Mouse (Mus musculus) gastrocnemius, postnatal 10 days (tissue): ENCODE measurements around the gene Pkig. TPM values are rescaled to one million over a fixed set of nuclear protein-coding genes. Genes with fewer than 3 reads are reported as not detected.
"Not testable (repeated sequence)": the region's sequence is repeated elsewhere in the genome, so short reads cannot be mapped to it uniquely, and the experiment has no call there.

Experiments used
- DNase-seq: peaks from one replicate; pipeline ENCODE4 v3.0.0; 2021; ENCODE audit warnings: mixed read lengths
- total RNA-seq, 2 experiments: library from RNA; stranded (reverse); gene quantifications; 2 replicates each; pipeline ENCODE4 v1.2.3; 2021

Gene Pkig
- total RNA-seq, 2 experiments from 2014 or later = 123 to 129 TPM

- DNase-seq = no peak
These were observed 15.3 kb upstream of the Pkig start for GRCm38 (mm10) chr2:163642685-163643575.

- no peak for DNase-seq
These were observed 14.6 kb upstream of the Pkig start for GRCm38 (mm10) chr2:163643576-163643971.

- DNase-seq = no peak
These were observed 14.1 kb upstream of the Pkig start for GRCm38 (mm10) chr2:163644047-163644446.

- DNase-seq = peak; percentile 99
These were observed 13.4 kb upstream of the Pkig start, which contains the start of gene Serinc3 for GRCm38 (mm10) chr2:163644575-163645385. Gene Serinc3 (minus strand): TSS chr2:163645131.

DNA sequence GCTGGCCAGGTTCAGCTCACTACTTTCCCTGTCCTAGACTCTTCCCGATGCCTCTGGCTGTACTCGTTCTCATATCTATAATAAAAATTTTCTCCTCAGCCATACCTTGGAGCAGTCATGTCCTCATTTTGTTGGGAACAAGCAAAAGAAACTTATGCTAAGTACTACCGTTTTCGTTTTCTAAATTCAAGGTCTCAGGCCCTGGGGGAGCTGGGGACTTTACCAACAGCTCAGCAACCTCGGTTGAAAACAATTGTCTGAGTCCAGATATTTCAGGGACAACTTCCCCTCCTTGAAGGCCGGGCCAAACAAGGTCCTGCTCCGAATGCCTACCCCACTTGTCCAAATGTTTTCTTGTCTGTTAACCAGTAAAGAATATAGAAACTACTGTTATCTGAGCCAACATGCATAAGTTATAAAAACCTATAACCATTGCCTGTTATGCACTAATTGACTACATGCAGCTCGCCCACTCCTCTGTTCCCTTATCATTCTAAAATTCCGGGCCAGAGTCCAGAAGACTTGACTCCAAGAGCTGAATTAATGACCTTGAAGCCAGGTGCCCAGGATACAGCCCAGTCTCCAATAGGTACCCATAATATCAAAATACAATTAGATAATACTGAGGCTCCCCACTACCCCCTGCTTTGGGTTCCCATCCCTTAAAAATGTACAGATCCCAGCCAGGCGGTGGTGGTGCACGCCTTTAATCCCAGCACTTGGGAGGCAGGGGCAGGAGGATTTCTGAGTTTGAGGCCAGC is 12.3 kb upstream of the Pkig start:
- DNase-seq = no peak

GRCm38 (mm10) chr2:163646461-163647080 is 11.6 kb upstream of the Pkig start:
- DNase-seq = no peak

DNA sequence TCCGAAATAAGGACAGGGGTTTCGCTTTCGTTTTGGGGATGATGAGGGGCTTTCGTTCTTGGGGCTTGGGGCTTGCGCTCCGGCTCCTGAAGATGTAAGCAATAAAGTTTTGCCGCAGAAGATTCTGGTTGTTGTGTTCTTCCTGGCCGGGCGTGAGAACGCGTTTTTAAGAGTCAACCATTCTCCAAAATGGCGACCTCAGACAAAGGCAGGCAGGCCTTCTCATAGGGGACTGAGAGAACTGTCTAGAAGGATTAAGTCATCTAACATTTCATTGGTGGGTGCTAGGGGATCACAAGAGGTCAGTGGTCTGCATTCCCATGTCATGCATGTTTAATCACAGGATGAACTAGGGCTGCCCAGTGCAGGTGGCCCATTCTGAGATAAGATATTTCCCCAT is 2.5 kb upstream of the Pkig start:
- DNase-seq = not testable (repeated sequence)

DNA sequence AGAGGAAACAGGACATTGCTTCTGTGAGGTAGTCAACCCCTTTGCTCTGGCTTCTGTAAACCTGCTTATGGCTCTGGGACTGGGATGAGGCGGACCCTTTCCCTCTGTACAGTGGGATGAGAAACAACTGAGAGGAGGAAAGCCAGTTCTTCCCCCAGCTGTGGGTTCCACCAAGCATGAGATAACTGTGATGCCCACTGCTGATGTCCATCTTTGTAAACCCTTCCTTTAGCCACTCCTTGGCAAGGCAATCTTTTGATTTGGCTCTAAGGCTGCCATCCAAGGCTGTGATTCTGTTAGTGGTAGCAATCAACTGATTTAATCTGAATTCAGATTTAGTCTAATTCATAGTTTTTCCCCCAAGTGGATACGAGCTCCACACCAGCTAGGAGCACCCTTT is 700 bp upstream of the Pkig start:
- DNase-seq = no peak

- DNase-seq = no peak
These were observed 755 bp downstream of the Pkig start for GRCm38 (mm10) chr2:163658941-163659340.

GRCm38 (mm10) chr2:163659431-163659830 is 1.2 kb downstream of the Pkig start:
- DNase-seq = no peak

DNA sequence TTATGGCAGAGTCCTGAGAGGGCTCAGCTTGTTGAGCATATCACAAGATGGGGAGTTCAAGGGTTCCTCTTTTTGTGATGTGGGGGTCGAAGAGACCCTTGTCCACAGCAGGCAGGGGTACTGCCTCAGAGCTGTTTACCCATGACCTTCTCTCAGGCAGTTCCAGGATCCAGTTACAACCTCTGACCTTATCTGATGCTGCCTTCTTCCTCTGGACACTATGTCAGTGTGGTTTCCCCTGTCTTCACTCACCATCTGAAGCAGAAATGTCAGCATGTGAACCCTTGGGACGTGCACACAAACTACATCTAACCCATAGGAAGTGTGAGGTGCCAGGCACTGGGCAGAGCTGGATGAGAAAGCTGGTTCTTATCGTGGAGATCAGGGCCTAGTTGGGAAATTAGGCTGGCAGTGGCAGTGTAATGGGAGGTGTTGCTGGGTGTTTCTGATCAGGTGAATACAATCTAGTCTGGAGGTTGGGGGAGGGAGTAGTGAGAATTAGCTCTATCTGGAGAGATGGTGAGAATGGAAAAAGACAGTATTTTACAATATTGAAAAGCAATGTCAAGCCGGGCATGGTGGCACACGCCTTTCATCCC is 2.0 kb downstream of the Pkig start:
- no peak for DNase-seq

DNA sequence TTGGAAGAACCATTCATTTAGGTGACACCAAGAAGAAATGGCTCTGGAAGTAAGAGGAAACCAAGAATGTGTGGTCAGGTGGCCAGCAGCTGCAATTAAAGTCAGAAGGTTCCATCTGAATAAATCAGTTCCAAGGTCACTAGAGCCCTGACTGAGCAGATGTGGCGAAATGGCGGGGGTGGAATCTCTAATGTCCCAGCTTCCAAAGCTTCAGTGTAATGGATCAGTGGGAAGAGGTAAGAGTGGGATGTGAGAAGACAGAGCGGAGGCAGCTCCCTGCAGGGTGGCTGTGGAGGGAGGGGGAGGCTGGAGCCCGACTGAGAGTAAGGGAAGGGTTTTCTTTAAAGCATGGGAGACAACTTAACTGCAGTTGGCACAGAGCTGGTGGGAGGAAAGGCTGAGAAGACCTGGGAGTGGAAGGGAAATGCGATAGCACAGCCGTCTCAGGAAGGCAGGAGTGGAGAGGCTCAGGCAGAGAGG is 3.2 kb downstream of the Pkig start:
- no peak for DNase-seq

DNA sequence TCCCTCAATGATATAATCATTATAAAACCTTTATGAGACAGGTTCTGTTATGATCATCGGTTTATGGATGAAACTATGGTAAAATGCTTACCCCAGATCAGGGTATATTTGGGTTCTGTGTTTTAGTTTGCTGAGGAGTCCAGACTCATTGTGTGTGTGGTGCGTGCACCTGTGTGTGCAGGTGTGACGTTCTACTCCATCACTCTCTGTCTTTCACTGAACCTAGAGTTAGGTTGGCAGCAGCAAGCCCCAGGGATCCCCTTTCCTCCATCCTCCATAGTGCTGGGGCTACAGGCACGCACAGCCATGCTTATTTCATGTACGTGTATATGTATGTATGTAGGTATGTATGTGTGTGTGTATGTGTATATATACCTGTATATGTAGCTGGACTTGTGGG is 3.9 kb downstream of the Pkig start:
- DNase-seq = no peak

DNA sequence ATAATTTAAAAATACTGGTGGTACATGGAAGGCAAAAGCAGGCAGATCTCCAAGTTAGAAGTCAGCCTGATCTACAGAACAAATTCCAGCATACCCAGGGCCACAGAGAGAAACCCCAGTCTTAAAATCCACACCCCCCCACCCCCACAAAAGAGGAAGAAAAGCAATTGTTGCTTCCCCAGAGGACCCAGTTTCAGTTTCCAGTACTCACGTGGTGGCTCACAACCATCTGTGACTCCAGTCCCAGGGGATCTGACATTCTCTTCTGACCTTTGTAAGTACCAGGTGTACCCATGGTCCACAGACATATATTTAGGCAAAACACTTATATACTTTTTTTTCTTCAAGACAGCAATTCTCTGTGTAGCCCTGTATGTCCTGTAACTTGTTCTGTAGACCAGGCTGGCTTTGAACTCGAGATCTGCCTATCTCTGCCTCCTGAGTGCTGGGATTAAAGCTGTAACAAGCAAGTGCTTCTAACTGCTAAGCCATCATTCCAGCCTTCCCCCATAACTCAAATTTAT is 4.6 kb downstream of the Pkig start:
- no peak for DNase-seq

- no peak for DNase-seq
These were observed 5.7 kb downstream of the Pkig start for GRCm38 (mm10) chr2:163663930-163664329.

DNA sequence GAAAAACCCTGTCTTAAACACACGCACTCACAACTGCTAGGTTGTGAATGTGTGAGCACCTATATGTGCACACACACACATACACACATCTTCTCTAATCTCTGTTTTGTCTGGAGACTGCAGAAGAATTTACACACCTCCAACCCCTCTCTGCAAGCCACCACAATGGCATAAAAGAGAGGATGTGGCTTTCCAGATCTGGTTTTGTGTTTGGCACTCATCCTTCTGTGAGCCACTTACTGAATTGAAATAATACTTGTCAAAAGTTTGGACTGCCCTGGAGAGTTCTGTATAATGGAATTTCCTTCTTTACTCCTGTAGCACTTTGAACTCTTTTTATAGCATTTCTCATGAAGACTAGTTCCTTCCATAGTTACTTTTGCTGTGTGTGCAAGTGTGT is 8.9 kb downstream of the Pkig start:
- no peak for DNase-seq

DNA sequence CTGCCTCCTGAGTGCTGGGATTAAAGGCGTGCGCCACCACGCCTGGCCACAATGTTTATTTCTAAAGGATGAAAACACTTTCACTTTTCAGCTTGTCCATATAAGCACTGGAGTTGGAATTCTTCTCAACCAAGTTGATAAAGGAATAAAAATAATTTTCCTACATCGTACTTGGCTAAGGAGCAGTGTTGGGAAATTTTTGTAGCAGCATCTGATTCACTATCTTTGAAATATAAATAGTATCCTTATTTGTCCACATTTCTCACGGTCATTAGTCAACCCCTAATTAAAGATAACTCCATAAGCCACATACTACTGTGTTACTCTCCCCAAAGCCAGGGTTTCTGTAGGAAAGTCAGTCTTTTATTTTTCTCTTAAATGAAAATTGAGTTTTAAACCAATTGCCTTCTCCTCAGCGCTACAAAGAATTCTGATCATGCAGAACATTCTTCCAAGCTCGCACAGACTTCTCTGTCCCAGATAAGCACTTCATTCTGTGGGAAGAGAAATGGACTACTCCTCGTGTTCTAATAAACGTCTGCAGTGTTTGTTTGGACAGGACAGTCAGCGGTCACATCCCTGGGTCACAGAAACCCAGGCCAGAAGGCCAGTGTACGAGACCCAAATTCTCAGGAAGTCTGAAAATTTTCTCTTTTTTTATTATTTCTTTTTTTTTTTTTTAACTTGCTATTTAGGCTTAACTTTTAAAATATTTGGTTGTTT is 12.8 kb downstream of the Pkig start:
- no peak for DNase-seq

- DNase-seq = no peak
These were observed 16.2 kb downstream of the Pkig start for GRCm38 (mm10) chr2:163674397-163674796.

DNA sequence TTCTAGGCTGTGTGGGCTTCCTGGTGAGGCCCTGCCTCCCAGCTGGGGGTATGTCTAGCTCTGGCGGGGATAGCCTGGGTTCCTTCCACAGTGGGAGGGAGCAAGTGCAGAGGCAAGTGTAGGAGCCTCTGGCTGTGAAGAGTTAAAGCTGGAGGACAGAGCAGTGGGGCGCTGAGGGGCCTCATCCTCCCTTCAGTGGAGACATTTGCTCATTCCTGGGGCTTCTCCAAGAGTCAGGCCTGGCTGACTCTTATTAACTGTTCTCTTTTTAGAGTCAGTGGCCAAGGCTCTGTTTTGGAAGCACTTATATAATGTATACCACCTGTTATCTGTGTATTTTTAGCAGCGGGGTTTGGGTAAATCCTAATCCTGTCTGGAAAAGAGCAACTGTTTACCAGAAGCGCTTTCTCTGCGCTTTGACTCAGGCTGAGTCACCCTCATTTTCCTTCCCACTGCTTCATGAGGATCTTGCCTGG is 17.0 kb downstream of the Pkig start:
- DNase-seq = peak; percentile 30

GRCm38 (mm10) chr2:163675662-163676061 is 17.5 kb downstream of the Pkig start:
- no peak for DNase-seq
